Mouse (Mus musculus) limb, embryonic 14.5 days (tissue): ENCODE data around the gene Zfp275. TPM values are rescaled to one million over a fixed set of nuclear protein-coding genes. Genes with fewer than 3 reads are reported as not detected.
"Not testable (repeated sequence)": the region's sequence is repeated elsewhere in the genome, so short reads cannot be mapped to it uniquely, and the experiment has no call there.

Source experiments
- ATAC-seq: fragments of 200-750 bp; cut with Nextera tagmentation; 2 replicates; pipeline ENCODE4 v1.8.0; 2017; ENCODE audit warnings: low read depth, moderate number of reproducible peaks, moderate TSS enrichment; ENCODE audit not compliant: low FRiP score
- DNase-seq: peaks from one replicate; pipeline ENCODE4 v3.0.0-alpha.2; 2015; ENCODE audit warnings: low spot score
- H3K27ac ChIP-seq: fragments of 300-500 bp; sonication (generic); replicated peaks from 2 replicates; pipeline ENCODE4 v1.5.1; 2014; ENCODE audit warnings: low read depth, mild to moderate bottlenecking, low read length, moderate library complexity, mixed read lengths
- H3K27me3 ChIP-seq: fragments of 300-500 bp; sonication (generic); 2 replicates; pipeline ENCODE4 v1.6.1; 2014; ENCODE audit warnings: low read length, mixed read lengths; ENCODE audit not compliant: control insufficient read depth, insufficient read depth
- H3K36me3 ChIP-seq: fragments of 300-500 bp; sonication (generic); 2 replicates; pipeline ENCODE4 v1.6.1; 2014; ENCODE audit warnings: mild to moderate bottlenecking, low read length, moderate library complexity, mixed read lengths; ENCODE audit not compliant: control insufficient read depth, insufficient read depth
- H3K4me1 ChIP-seq: fragments of 300-500 bp; sonication (generic); 2 replicates; pipeline ENCODE4 v1.6.1; 2014; ENCODE audit warnings: antibody characterized with exemption, low read length, mixed read lengths; ENCODE audit not compliant: control insufficient read depth, insufficient read depth
- H3K4me2 ChIP-seq: fragments of 300-500 bp; sonication (generic); replicated peaks from 2 replicates; pipeline ENCODE4 v1.6.1; 2014; ENCODE audit warnings: low read depth, mild to moderate bottlenecking, low read length, moderate library complexity; ENCODE audit not compliant: severe bottlenecking
- H3K4me3 ChIP-seq: fragments of 300-500 bp; sonication (generic); replicated peaks from 2 replicates; pipeline ENCODE4 v1.5.1; 2014; ENCODE audit warnings: low read length
- H3K9ac ChIP-seq: fragments of 300-500 bp; sonication (generic); 2 replicates; pipeline ENCODE4 v1.6.1; 2014; ENCODE audit warnings: mild to moderate bottlenecking, low read depth, low read length, moderate library complexity; ENCODE audit not compliant: severe bottlenecking
- H3K9me3 ChIP-seq: fragments of 300-500 bp; sonication (generic); 2 replicates; pipeline ENCODE4 v1.6.1; 2016; ENCODE audit warnings: low read length; ENCODE audit not compliant: control insufficient read depth
- POLR2A ChIP-seq: fragments of 200-500 bp; IDR thresholded peaks from 2 replicates; pipeline ENCODE4 v1.8.0; 2012; ENCODE audit warnings: inconsistent platforms, mild to moderate bottlenecking, moderate library complexity, borderline replicate concordance; ENCODE audit not compliant: insufficient read depth, insufficient read length; ENCODE audit errors: extremely low read depth
- WGBS: fragments of 180-500 bp; shearing (Covaris S2); extraction: QIAGEN DNeasy Blood & Tissue Kit; methylation state at CpG from one replicate; pipeline ENCODE4 v1.1.7; 2014; 5-methylcytosine and 5-hydroxymethylcytosine counted together
- polyA plus RNA-seq, 2 experiments: library from polyadenylated mRNA; depleted of rRNA in 1 of 2; stranded (reverse) in 1 of 2; unstranded in 1 of 2; fragments of >200 nt; fragmentation: Nextera tagmentation in 1 of 2; extraction: Ambion mirVana in 1 of 2; gene quantifications; 2 replicates each; pipeline versions ENCODE4 v1.2.1 to v1.2.3; 2012 to 2014

The Zfp275 gene
- 38.1 and 48.7 TPM in 2 replicates for polyA plus RNA-seq (2012; rRNA removed)
- polyA plus RNA-seq (2014; fragmentation: Nextera tagmentation; extraction: Ambion mirVana) = 24.0 and 25.7 TPM in 2 replicates

DNA sequence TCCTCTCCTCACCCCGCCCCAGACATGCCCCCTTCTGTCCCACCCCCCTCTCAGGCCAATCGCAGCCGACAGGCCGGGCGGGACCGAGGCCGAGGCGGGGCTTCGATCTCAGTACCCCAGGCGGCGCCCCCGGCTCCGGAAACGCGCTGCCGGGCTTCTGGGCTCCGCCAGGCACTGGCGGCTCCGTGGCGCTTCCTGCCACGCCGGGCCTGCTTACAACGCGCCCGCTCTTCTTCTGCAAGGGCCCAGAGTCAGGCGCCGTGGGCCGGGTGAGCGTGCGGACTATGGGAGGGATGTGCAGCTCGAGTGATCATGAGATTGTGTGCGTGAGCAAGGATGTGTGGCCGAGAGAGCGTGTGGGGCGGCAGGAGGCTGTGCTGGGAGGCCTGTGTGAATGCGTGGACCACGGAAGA is at the start of gene Zfp275:
Zfp275 (plus strand) TSS at position 139 of the 413 bp plus-strand sequence.
- H3K9me3 ChIP-seq = no peaks in the 10 kb centered on the region
- 0 out of 2 replicates have a peak, but pooled peaks have one; percentile 57 for TF ChIP-seq POLR2A
- H3K27me3 ChIP-seq = no peaks in the 10 kb centered on the region
- H3K4me1 ChIP-seq = no peaks in the 10 kb centered on the region
- peak; percentile 69 for DNase-seq
- H3K4me3 ChIP-seq = peak within 1 kb of the TSS; percentile 57
- H3K36me3 ChIP-seq = peaks cover 8% of the 10 kb centered on the region; the same call in 1 of the 2 replicates
- H3K9ac ChIP-seq = peak within 1 kb of the TSS; percentile 72
- peak within 1 kb of the TSS; percentile 76 for H3K27ac ChIP-seq
- ATAC-seq = peak; percentile 96
- H3K4me2 ChIP-seq = peak within 1 kb of the TSS; percentile 53
- WGBS = 22% methylated on average over 32 of the region's 37 CpGs

- ATAC-seq, H3K27me3 ChIP-seq, H3K9ac ChIP-seq, H3K4me3 ChIP-seq, H3K4me2 ChIP-seq, H3K36me3 ChIP-seq, H3K27ac ChIP-seq, H3K4me1 ChIP-seq, DNase-seq, H3K9me3 ChIP-seq: not testable (repeated sequence)
- WGBS = 92% methylated on average over 12 of the region's 17 CpGs
These were observed 49.5 kb upstream of the Zfp275 start, which contains the start of the genes Xlr5a and Xlr5c for GRCm38 (mm10) chrX:73292876-73293275. Gene Xlr5a, minus strand, starts transcription at chrX:73292976. Gene Xlr5c, minus strand, starts transcription at chrX:73292976.

- not testable (repeated sequence) for DNase-seq, H3K9ac ChIP-seq, H3K36me3 ChIP-seq, H3K27me3 ChIP-seq, H3K9me3 ChIP-seq, H3K4me3 ChIP-seq, ATAC-seq, H3K27ac ChIP-seq, H3K4me2 ChIP-seq, H3K4me1 ChIP-seq
- WGBS = 78% methylated on average over 6 of the region's 10 CpGs
These were observed 46.7 kb upstream of the Zfp275 start for GRCm38 (mm10) chrX:73295745-73296144.

DNA sequence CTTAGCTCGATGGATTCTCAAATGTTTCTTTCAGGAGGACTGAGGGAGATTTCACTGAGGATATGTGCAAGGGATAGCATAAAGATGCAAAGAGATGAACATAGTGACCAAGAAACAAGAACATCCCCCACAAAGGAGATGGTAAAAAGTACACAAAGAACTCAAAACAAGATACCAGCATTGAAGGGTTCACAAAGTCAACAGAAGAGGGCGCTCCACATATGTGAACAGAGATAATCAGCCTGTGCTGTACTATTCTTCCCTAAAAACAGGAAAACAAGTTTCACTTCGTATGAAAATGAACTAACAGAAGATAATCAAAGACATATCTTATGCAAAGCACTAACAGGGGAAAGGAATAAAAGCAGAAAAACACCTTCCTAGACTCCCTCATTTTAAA is 29.9 kb upstream of the Zfp275 start:
- no peak overlapping the region for H3K9ac ChIP-seq
- 38% methylated on average over 3 of the region's 3 CpGs for WGBS
- DNase-seq = peak; percentile 36
- H3K9me3 ChIP-seq = no peaks in the 10 kb centered on the region
- no peaks in the 10 kb centered on the region for H3K4me1 ChIP-seq
- no peaks in the 10 kb centered on the region for H3K27me3 ChIP-seq
- no peak overlapping the region for H3K27ac ChIP-seq
- no peaks in the 10 kb centered on the region for H3K36me3 ChIP-seq
- no peak overlapping the region for H3K4me2 ChIP-seq
- TF ChIP-seq POLR2A = no peak
- no peak for ATAC-seq
- no peak overlapping the region for H3K4me3 ChIP-seq

DNA sequence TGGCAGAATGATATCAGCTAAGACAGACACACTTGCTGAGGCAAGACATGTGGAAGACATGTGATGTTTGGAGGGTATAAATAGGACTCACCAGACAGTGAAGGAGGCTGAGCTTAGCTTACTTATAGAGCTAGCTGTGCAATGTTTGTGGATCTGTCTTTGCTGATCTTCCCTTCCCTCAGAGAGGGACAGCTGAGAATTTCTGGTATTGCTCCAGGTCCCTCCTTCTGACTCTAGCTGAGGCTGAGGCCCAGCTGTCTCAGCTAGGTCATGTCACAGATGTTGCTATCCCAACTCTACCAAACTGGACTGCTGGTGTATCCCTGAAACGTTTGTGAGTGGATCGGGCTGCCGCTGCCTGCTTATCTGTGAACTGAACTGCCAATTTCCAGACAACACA is 21.4 kb upstream of the Zfp275 start:
- 71% methylated on average over 3 of the region's 3 CpGs for WGBS
- H3K27me3 ChIP-seq = no peaks in the 10 kb centered on the region; the same call in 1 of the 2 replicates
- H3K27ac ChIP-seq = no peak overlapping the region
- H3K9me3 ChIP-seq = no peaks in the 10 kb centered on the region
- no peak overlapping the region for H3K4me2 ChIP-seq
- no peak overlapping the region for H3K9ac ChIP-seq
- ATAC-seq (peak; percentile 63; the same call in 1 of the 2 replicates), DNase-seq (peak; percentile 7)
- no peak for TF ChIP-seq POLR2A
- no peaks in the 10 kb centered on the region for H3K36me3 ChIP-seq
- no peak overlapping the region for H3K4me3 ChIP-seq
- no peaks in the 10 kb centered on the region for H3K4me1 ChIP-seq

DNA sequence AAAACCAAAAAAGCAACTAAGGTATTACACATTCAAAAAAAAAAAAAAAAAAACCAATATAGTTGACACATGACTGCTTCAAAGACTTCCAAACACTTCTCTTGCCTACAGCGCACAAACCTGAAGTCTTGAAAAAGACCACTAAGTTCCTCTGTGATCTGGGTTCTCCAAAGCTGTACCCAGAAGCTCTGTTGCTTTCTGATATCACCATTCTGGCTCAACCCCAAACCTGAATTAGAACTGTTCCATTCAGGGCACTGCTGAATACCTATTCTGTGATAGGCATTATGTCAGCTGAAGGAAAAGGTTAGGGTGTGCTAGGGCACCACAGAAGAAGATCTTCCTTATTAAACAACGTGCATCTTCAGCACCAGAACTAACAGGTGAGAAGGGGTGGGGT is 15.2 kb upstream of the Zfp275 start:
- no peak overlapping the region for H3K27ac ChIP-seq
- no peak for ATAC-seq

More for the DNA sequence above, 15.2 kb upstream of the Zfp275 start:
- no peak for TF ChIP-seq POLR2A
- Histone ChIP-seq H3K27me3 (no peaks in the 10 kb centered on the region; the same call in 1 of the 2 replicates), H3K4me2 (no peak overlapping the region), H3K4me3 (no peak overlapping the region), H3K36me3 (no peaks in the 10 kb centered on the region), H3K4me1 (no peaks in the 10 kb centered on the region), H3K9ac (no peak overlapping the region), H3K9me3 (no peaks in the 10 kb centered on the region)
- 76% methylated on average over 2 of the region's 2 CpGs for WGBS
- DNase-seq = no peak
